Mouse (Mus musculus) liver, adult 2 months (tissue): ENCODE measurements at regions not wholly inside any gene's neighbourhood (a gene's known extent, or its start where the extent isn't known, plus 50 kb on each side); places are given as distances from the start of the nearest gene placed in this dataset.

ENCODE experiments used
- CTCF ChIP-seq: fragments of 200-500 bp; IDR thresholded peaks from 2 replicates; pipeline ENCODE4 v1.5.1; 2011; ENCODE audit warnings: low read depth, low read length, control low read depth
- POLR2A ChIP-seq: fragments of 200-500 bp; IDR thresholded peaks from 2 replicates; pipeline ENCODE4 v1.6.1; 2011; ENCODE audit warnings: low read length, control low read depth; ENCODE audit not compliant: insufficient read depth; ENCODE audit errors: extremely low read depth

- TF ChIP-seq CTCF (no peak), POLR2A (no peak)
These were observed 473.0 kb downstream of the Hs3st4 start for GRCm38 (mm10) chr7:124455659-124456058.
